Mouse (Mus musculus) forebrain, postnatal 0 days (tissue): ENCODE measurements around the gene Slc32a1. TPM values are rescaled to one million over a fixed set of nuclear protein-coding genes. Genes with fewer than 3 reads are reported as not detected.

Source experiments
- ATAC-seq: fragments of 200-750 bp; cut with Nextera tagmentation; 2 replicates; pipeline ENCODE4 v1.8.0; 2017; ENCODE audit warnings: mild to moderate bottlenecking, moderate library complexity
- DNase-seq: peaks from one replicate; pipeline ENCODE4 v3.0.0-alpha.2; 2015
- H3K27ac ChIP-seq: fragments of 300-500 bp; sonication (generic); 2 replicates; pipeline ENCODE4 v1.5.1; 2014; ENCODE audit warnings: low read depth, mild to moderate bottlenecking, antibody characterized with exemption, low read length, moderate library complexity, mixed read lengths
- H3K27me3 ChIP-seq: fragments of 300-500 bp; sonication (generic); 2 replicates; pipeline ENCODE4 v1.6.1; 2014; ENCODE audit warnings: mild to moderate bottlenecking, low read length, mixed read lengths; ENCODE audit not compliant: insufficient read depth
- H3K36me3 ChIP-seq: fragments of 300-500 bp; sonication (generic); 2 replicates; pipeline ENCODE4 v1.6.1; 2014; ENCODE audit warnings: mild to moderate bottlenecking, moderate library complexity; ENCODE audit not compliant: insufficient read depth
- H3K4me1 ChIP-seq: fragments of 300-500 bp; sonication (generic); 2 replicates; pipeline ENCODE4 v1.6.1; 2014; ENCODE audit warnings: antibody characterized with exemption; ENCODE audit not compliant: insufficient read depth
- H3K4me2 ChIP-seq: fragments of 300-500 bp; sonication (generic); 2 replicates; pipeline ENCODE4 v1.6.1; 2014; ENCODE audit warnings: low read depth, mild to moderate bottlenecking, moderate library complexity
- H3K4me3 ChIP-seq: fragments of 300-500 bp; sonication (generic); 2 replicates; pipeline ENCODE4 v1.5.1; 2014; ENCODE audit warnings: low read depth, low read length, mixed read lengths
- H3K9ac ChIP-seq: fragments of 300-500 bp; sonication (generic); 2 replicates; pipeline ENCODE4 v1.6.1; 2014; ENCODE audit warnings: mild to moderate bottlenecking
- H3K9me3 ChIP-seq: fragments of 300-500 bp; sonication (generic); 2 replicates; pipeline ENCODE4 v1.6.1; 2016; ENCODE audit warnings: low read length
- CTCF ChIP-seq: sonication (generic); IDR thresholded peaks from 2 replicates; pipeline ENCODE4 v1.5.1; 2016; ENCODE audit warnings: antibody characterized with exemption, control low read depth, low read depth
- WGBS: fragments of 180-500 bp; shearing (Covaris S2); extraction: QIAGEN DNeasy Blood & Tissue Kit; methylation state at CpG from one replicate; pipeline ENCODE4 v1.1.7; 2014; 5-methylcytosine and 5-hydroxymethylcytosine counted together
- polyA plus RNA-seq: library from polyadenylated mRNA; unstranded; fragments of >200 nt; fragmentation: Nextera tagmentation; extraction: Ambion mirVana; gene quantifications from 2 replicates; pipeline ENCODE4 v1.2.1, GENCODE M21; 2015
- total RNA-seq: library from RNA; depleted of rRNA; stranded (reverse); fragments of >200 nt; gene quantifications from 2 replicates; pipeline ENCODE4 v1.2.3, GENCODE M21; 2014

Gene Slc32a1
- total and polyA plus RNA-seq, 2 experiments from 2014 or later = 10.8 to 37.4 TPM

DNA sequence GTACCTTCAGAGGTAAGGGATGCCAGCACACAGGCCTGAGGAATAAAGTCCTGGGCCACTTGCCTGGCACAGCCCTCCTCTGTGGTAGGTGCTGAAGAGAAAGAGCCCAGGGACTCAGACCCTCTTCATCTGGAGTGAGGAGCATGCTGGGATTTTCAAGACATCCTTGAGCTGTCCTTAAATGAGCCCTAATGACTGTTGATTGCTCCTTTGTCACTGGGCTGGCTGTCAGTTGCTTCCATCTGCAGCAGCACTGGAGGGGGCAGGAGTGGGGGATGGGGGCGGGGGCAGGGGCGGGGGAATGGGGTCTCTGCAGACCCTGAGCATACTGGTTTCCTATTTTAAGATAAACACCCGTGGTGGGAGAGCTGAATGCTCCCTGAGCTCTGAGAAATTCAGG is 10.1 kb upstream of the Slc32a1 start:
- WGBS = 21% methylated on average over 3 of the region's 3 CpGs
- H3K9ac ChIP-seq = no peak overlapping the region
- no peak for TF ChIP-seq CTCF
- no peaks in the 10 kb centered on the region for H3K9me3 ChIP-seq
- no peak overlapping the region for H3K4me3 ChIP-seq
- H3K4me1 ChIP-seq = peaks cover 4% of the 10 kb centered on the region; the same call in 1 of the 2 replicates
- ATAC-seq (peak; percentile 72), DNase-seq (no peak)
- H3K4me2 ChIP-seq = no peak overlapping the region
- H3K36me3 ChIP-seq = no peaks in the 10 kb centered on the region
- H3K27ac ChIP-seq = peak overlapping the region; percentile 45; the same call in 1 of the 2 replicates
- H3K27me3 ChIP-seq = no peaks in the 10 kb centered on the region

DNA sequence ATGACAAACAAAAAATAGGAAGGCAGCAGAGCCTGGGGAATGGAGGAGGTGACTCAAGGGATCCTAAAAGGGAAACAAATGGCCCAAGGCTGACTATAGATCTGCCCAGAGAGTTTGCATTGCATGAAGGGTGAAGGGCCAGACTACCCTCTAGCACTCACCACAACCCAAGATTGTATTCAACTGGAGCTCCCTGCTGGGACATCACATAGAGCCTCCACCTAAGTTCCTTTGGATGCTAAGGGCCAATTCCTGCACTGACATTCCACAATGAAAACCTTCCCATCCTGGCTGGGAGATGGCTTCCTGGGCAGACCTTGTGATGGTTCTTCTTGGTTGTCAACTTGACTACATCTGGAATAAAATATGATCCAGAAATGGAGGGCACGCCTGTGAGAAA is 9.2 kb upstream of the Slc32a1 start:
- DNase-seq = no peak
- Histone ChIP-seq H3K27ac (0 out of 2 replicates have a peak overlapping the region, but pooled peaks have one; percentile 45), H3K4me2 (no peak overlapping the region), H3K9me3 (no peaks in the 10 kb centered on the region), H3K36me3 (no peaks in the 10 kb centered on the region), H3K4me1 (peaks cover 4% of the 10 kb centered on the region; the same call in 1 of the 2 replicates), H3K9ac (no peak overlapping the region), H3K27me3 (no peaks in the 10 kb centered on the region), H3K4me3 (no peak overlapping the region)
- TF ChIP-seq CTCF = no peak
- WGBS = 89% methylated on average over 1 of the region's 1 CpGs
- ATAC-seq = no peak

DNA sequence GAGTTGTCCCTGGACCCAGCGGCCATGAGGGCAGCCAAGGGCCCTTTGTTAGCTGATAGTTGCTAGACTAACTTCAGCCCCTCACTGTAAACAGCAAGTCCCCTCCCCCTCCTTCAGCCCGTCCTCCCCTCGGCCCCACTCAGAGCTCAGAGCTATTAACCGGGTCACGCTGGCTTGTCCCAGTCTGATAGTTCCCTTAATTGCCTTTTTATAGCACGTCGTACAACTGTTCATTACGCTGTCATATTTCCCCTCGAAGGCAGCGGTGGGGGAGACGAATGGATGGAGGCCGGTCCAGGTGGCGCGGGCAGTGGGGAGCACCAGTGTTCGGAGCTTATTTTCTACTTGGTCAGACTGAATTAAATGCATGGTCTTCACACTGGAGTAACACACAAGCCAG is 7.9 kb upstream of the Slc32a1 start:
- no peaks in the 10 kb centered on the region for H3K36me3 ChIP-seq
- peak overlapping the region; percentile 29; the same call in 1 of the 2 replicates for H3K27ac ChIP-seq
- H3K9ac ChIP-seq = peak overlapping the region; percentile 6; the same call in 1 of the 2 replicates
- no peaks in the 10 kb centered on the region for H3K9me3 ChIP-seq
- no peak for DNase-seq
- H3K27me3 ChIP-seq = no peaks in the 10 kb centered on the region
- ATAC-seq = no peak
- no peak overlapping the region for H3K4me3 ChIP-seq
- peak overlapping the region; percentile 32 for H3K4me2 ChIP-seq
- peaks cover 4% of the 10 kb centered on the region; the same call in 1 of the 2 replicates for H3K4me1 ChIP-seq
- 16% methylated on average over 15 of the region's 15 CpGs for WGBS
- TF ChIP-seq CTCF = no peak

DNA sequence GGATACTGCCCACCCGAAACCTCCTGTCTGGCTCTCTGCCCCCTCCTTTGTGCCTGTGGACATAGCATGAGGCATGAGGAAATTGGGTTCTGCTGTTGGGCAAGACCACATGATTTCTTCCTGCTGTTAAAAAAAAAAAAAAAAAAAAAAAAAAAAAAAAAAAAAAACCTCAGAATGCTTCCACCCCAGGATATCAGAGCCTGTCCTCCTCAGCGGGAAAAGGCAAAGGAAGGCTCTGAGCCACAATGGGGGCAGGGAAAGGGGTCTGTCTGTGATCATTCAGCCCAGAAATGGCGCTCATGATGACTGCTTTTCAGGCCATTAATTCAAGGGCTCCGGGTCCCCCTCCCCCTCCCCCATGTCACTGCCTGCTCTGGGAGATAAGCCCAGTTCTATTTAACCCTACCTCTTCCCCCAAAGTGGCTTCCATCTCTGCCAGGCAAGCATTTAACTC is 4.0 kb upstream of the Slc32a1 start:
- peak overlapping the region; percentile 34 for H3K4me3 ChIP-seq
- DNase-seq = peak; percentile 80
- no peaks in the 10 kb centered on the region for H3K9me3 ChIP-seq
- H3K36me3 ChIP-seq = no peaks in the 10 kb centered on the region
- H3K9ac ChIP-seq = peak overlapping the region; percentile 55
- WGBS = 4% methylated on average over 4 of the region's 4 CpGs
- no peak for TF ChIP-seq CTCF
- H3K27ac ChIP-seq = peak overlapping the region; percentile 89
- ATAC-seq = peak; percentile 23
- H3K27me3 ChIP-seq = peaks cover 7% of the 10 kb centered on the region; the same call in 1 of the 2 replicates
- H3K4me1 ChIP-seq = no peaks in the 10 kb centered on the region; the same call in 1 of the 2 replicates
- peak overlapping the region; percentile 55 for H3K4me2 ChIP-seq

DNA sequence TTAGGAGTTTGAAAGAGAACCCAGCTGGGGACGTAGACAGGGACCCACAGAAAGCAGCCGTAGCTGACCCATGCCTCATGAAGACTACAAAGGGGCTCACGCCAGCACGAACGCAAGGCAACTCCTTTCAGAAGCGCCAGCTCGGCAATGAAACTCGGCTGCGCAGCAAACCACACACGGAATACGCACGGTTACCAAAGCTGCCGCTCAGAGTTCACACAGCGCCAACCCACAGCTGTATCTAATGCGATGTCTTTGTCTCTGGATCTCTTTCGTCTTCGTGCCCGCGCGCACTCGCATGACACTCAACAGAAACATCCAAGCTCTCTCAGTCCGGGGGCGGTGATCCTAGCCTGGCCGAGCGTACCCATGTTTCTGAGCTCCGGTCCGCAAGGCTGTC is 886 bp upstream of the Slc32a1 start:
- Histone ChIP-seq H3K9me3 (no peaks in the 10 kb centered on the region), H3K36me3 (no peaks in the 10 kb centered on the region), H3K9ac (peak overlapping the region; percentile 60), H3K27ac (peak overlapping the region; percentile 89), H3K4me3 (peak overlapping the region; percentile 43), H3K4me1 (no peaks in the 10 kb centered on the region; the same call in 1 of the 2 replicates), H3K27me3 (peaks cover 7% of the 10 kb centered on the region), H3K4me2 (peak overlapping the region; percentile 55)
- no peak for TF ChIP-seq CTCF
- peak; percentile 36; the same call in 1 of the 2 replicates for ATAC-seq
- 0% methylated on average over 27 of the region's 27 CpGs for WGBS
- DNase-seq = peak; percentile 76

DNA sequence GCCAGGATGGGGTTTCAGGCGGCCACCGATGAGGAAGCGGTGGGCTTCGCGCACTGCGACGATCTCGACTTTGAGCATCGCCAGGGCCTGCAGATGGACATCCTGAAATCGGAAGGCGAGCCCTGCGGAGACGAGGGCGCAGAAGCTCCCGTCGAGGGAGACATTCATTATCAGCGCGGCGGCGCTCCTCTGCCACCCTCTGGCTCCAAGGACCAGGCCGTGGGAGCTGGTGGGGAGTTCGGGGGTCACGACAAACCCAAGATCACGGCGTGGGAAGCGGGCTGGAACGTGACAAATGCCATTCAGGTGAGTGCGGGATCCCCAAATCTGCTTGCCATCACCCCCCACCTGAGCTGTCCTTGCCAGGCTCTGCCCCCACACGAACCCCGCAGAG is 756 bp downstream of the Slc32a1 start:
- Histone ChIP-seq H3K27me3 (peaks cover 18% of the 10 kb centered on the region), H3K9ac (peak overlapping the region; percentile 60), H3K4me2 (peak overlapping the region; percentile 55), H3K36me3 (no peaks in the 10 kb centered on the region), H3K4me3 (peak overlapping the region; percentile 43), H3K4me1 (no peaks in the 10 kb centered on the region), H3K9me3 (no peaks in the 10 kb centered on the region), H3K27ac (peak overlapping the region; percentile 89)
- TF ChIP-seq CTCF = no peak; the same call in 1 of the 2 replicates
- DNase-seq (no peak), ATAC-seq (no peak)
- WGBS = 2% methylated on average over 30 of the region's 30 CpGs

DNA sequence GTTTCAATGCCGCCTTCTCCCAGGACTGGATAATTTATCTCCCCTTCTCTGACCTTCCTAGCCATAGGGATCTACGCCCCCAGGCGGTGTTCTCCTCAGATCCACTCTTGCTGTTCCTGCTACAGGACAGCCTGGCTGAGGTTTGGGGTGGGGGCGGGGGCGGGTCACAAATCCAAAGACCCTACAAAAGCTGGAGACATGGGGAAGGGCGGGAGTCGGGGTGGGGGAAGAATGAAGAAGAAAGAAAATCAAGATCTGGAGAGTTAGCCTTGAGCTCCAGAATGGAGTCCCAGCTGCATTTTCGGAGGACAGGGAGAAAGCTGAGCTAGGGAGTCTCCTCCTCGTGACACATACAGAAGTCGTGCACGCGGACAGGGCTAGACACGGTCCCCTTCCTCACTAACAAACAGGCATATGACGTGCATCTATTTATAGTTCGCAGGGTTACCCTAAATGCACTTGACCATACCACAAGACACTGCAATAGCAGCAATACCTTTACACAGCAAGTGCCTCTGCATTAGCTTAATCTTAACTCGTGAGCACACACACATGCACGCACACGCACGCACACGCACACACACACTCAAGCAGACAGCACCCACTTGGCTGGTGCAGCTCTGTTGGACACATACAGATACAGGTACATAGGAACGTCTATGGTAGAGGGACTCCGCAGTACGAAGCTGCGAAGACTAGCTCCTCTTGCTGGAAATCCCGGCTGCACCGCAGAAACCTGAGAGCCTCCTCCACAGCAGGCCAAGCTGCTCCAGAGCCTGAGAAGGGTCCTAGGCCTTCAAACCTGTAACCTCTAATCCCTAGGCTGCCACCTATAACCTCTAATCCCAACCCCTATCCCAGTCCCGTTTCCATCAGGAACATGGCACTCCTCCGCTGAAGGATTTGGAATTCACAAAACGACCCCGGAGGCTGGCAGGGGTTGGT is 1.4 kb downstream of the Slc32a1 start:
- H3K4me3 ChIP-seq = peak overlapping the region; percentile 43
- H3K4me1 ChIP-seq = no peaks in the 10 kb centered on the region
- no peaks in the 10 kb centered on the region for H3K36me3 ChIP-seq
- DNase-seq (peak; percentile 86), ATAC-seq (no peak)
- H3K27me3 ChIP-seq = peaks cover 22% of the 10 kb centered on the region
- peak overlapping the region; percentile 89 for H3K27ac ChIP-seq
- peak overlapping the region; percentile 60 for H3K9ac ChIP-seq
- peak overlapping the region; percentile 55 for H3K4me2 ChIP-seq
- WGBS = 2% methylated on average over 30 of the region's 30 CpGs
- TF ChIP-seq CTCF = no peak
- H3K9me3 ChIP-seq = no peaks in the 10 kb centered on the region
